Mouse (Mus musculus) adrenal gland, postnatal 4 days (tissue): ENCODE data around the gene Rftn1. TPM values are rescaled to one million over a fixed set of nuclear protein-coding genes. Genes with fewer than 3 reads are reported as not detected.

Source experiments
- DNase-seq, 2 experiments: peaks; one replicate each; pipeline ENCODE4 v3.0.0; 2021 to 2022; ENCODE audit warnings: low spot score in 2 of 2, mixed read lengths in 2 of 2
- total RNA-seq, 2 experiments: library from RNA; stranded (reverse); gene quantifications; 2 replicates each; pipeline ENCODE4 v1.2.3; 2021

Rftn1 gene
- total RNA-seq, 2 experiments from 2014 or later = 16.0 to 16.9 TPM

GRCm38 (mm10) chr17:50173368-50173767 lies 17.1 kb downstream of the Rftn1 start:
- DNase-seq = no peak

- no peak for DNase-seq
Measured at GRCm38 (mm10) chr17:50172795-50173194, 17.7 kb downstream of the Rftn1 start.

DNA sequence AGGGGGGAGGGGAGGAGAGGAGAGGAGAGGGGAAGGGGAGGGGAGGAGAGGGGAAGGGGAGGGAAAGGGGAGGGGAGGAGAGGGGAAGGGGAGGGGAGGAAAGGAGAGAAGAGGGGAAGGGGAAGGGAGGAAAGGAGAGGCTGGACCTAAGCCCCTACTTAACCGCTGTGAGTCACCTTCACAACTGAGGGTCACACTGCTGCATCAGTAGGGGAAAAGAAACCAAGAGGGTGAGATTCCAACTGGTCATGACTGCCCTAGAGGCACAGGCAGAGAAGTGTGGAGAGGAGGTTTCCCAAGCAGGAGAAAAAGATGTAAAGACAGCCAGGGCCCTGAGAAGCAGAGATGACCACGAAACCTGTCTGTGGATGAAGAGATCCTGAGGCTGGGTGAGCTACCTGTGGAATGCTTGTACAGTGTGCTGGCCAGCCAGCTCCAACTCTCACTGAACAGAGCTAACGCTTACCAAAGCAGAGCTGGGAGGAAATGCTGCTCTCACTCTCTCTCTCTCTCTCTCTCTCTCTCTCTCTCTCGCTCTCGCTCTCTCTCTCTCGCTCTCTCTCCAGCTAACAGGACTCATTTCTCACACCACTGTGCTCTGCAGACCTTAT lies 19.4 kb downstream of the Rftn1 start:
- no peak for DNase-seq

DNA sequence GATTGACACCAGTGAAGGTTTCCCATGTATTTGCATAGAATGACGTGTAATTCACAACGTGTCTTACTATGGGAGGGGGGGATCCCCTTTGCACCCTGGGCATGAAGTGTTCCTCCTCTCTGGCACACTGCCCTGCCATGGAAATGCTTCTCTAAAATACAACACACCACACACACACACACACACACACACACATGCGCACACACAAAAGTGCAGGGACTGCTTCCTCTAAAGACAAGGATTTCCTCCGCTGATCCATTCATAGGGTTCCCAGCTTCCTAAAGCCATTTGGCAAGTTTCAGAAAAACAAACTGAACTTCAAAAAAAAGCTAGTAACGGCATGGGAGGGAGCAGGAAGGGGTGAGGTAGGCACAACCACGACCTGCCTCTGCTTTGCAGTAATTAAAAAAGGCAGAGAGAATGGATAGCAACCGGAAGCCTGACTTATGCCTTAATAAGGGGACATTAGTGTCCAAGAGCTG lies 20.5 kb downstream of the Rftn1 start:
- DNase-seq = no peak

DNA sequence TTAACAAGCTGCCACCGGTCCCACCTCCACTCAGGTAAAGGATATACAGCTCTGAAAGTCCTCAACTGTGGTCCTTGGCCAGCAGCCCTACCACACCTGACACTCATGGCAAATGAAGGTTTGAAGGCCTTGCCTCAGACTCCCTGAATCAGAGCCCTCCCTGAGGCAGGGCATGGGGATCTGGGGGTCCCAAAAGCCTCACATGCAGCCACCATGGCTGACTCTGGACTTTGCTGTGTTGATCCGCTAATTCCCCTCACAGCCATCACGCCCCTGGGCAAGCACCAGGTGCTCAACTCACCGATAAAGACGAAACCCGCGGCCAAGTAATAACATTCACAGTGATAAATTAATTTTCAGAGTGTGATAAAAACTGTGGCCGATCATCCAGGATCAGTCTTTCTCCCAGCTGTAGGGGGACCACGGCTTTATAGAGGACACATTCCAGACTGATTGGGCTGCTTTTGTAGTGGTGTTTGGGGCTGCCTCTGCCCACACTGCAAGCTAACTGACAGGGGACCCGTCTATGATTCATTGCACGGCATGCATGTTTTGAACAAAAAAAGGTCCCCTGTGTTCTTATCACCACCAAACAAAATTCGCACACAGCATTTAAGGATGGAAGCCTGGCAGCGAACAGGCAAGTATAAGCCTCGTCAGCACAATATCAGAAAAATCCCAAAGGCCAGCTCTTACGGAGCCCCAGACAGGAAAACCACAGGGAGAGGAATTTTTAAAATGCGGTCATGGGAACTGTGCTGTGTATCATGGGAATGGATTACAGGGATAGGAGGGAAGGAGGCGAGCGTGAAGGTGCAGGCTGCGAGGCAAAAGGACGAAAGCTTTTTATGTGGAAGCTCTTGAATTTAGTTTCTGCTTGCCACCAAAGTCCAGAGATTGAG lies 29.3 kb downstream of the Rftn1 start:
- DNase-seq = no peak

- DNase-seq = no peak
Measured at GRCm38 (mm10) chr17:50160357-50160756, 30.1 kb downstream of the Rftn1 start.

DNA sequence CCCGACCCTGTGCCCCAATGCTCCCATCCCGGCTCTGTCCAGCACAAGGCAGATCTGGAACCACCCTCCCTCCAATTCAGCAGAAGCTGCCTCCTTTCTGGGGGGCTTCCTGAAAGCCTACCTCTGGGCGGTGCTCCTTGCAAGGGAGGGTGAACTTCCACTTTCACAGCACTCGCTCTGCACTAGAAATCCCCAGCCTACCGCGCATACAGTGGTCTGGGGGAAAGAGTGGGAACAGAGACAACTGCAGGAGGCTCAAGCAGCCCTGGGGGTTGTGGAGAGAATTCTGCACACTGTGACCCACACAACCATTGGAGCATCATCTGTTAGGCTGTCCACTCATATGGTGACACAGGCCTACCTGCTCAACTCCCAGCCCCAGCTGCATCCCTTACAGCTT lies 30.7 kb downstream of the Rftn1 start:
- DNase-seq = no peak

- DNase-seq = no peak
Measured at GRCm38 (mm10) chr17:50158565-50158964, 31.9 kb downstream of the Rftn1 start.

- DNase-seq = no peak
Measured at GRCm38 (mm10) chr17:50157190-50158150, 33.0 kb downstream of the Rftn1 start.

DNA sequence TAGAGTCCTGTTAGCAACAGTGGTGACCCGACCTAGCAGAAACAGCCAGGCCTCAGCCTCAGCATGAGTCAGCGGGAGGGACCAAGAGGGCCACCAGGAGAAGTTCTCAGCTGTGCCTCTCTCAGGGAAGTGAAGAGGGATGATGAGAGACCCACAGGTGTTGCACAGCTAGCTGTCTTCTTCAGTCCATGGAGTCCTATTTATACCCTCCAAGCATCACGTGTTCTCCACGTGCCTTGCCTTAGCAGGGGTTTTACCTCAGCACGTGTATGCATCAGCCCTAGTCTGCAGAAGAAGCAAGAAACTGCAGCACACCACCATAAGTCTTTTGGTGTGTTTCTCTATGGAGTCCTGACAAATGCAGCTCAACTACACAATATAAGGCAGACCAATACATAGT lies 38.4 kb downstream of the Rftn1 start:
- DNase-seq = no peak

DNA sequence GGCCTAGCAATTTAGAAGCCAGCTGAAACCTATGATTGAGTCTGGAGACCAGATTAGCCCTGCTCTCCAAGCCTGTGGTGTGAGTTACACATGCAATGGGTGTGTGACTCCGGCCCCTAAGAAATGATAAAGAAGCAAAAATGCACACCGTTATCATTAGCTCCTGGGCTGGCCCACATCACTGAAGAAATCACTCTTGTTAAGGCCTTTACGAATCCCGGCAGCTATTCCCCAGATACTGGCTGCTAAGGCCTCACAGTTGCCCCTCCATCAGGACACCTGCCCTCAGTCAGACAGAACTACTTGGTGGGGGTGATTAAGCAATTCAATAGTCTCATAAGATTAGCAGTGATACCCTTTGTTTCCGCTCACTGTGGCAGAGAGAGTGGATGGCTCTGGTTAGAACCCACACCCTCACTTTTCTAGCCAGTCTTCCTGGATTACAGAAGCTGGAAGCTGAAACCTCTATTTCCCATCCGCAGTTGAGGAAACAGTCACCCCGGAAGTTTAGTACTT lies 39.2 kb downstream of the Rftn1 start:
- no peak for DNase-seq

- DNase-seq = no peak
Measured at GRCm38 (mm10) chr17:50150416-50151207, 39.9 kb downstream of the Rftn1 start.

DNA sequence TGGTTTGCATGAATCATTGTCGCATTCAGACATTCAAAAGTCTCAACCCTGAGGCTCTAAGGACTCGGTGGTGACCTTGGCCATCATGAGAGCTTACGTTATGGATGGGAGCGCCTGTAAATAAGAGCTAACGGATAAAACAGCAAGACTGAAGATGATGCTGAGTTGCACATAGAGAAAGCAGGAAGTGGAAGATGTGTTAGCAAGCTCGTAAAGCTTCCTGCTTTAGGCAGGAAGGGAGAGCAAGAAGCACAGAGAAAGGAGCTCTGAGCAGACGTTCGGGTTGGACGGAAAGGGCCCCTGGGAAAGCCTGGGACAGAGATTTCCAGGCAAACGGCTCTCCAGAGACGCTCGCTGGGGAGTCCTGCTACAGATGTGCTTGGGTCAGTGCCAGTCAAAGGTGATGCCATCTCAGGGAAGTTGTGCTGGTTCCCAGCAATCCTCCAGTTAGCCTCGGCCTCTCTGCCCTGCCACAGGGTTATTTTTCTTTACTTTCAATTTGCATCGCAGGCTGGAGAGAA lies 40.7 kb downstream of the Rftn1 start:
- DNase-seq = no peak

GRCm38 (mm10) chr17:50147831-50148587 lies 42.5 kb downstream of the Rftn1 start:
- no peak for DNase-seq

DNA sequence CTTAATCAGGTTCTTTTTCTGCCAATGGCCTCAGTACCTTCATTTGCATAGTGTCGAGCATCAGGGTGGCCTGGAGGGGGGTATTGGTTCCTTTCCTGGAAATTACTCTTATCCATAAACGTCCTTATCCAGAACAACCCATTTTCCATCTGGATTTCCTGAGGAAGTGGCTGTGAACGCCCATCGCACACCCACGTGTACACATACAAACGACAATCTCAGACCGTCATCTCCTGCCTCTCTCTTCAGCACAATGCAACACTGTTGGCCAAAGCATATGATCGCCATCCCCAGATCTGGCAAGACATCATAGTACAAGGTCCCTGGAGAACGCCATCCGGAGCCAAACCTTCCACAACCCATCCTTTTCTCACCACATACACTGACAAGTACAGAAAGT lies 47.1 kb downstream of the Rftn1 start:
- no peak for DNase-seq

DNA sequence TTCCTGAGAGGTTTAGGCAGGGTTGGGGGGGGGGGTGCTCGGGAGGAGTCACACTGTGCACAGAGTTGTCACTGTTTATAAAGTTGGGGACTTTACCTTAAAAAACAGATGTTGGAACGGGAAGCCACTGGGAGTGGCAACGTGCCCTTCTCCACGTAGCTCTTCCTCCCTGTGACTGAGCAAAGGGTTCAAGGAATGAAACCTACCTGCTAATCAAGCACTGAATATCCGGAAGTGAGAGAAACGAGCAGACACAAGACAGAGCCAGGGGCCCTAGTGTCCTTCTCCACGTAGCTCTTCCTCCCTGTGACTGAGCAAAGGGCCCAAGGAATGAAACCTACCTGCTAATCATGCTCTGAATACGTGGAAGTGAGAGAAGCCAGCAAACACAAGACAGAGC lies 47.9 kb downstream of the Rftn1 start:
- no peak for DNase-seq

GRCm38 (mm10) chr17:50142151-50142550 lies 48.3 kb downstream of the Rftn1 start:
- no peak for DNase-seq

- no peak for DNase-seq
Measured at GRCm38 (mm10) chr17:50136060-50136459, 54.4 kb downstream of the Rftn1 start.

GRCm38 (mm10) chr17:50135466-50135865 lies 55.0 kb downstream of the Rftn1 start:
- DNase-seq = no peak
